Mouse (Mus musculus) frontal cortex, adult 2 months (tissue): Measurements from ENCODE around the gene Grrp1. TPM values are rescaled to one million over a fixed set of nuclear protein-coding genes. Genes with fewer than 3 reads are reported as not detected.
"Not testable (repeated sequence)": the region's sequence is repeated elsewhere in the genome, so short reads cannot be mapped to it uniquely, and the experiment has no call there.

Experiments used
- DNase-seq, 2 experiments: peaks; one replicate each; pipeline ENCODE4 v3.0.0; 2022; ENCODE audit warnings: low spot score in 1 of 2; ENCODE audit errors: extremely low spot score in 1 of 2
- polyA plus RNA-seq: library from polyadenylated mRNA; depleted of rRNA; stranded (reverse); fragments of >200 nt; gene quantifications from 2 replicates; pipeline ENCODE4 v1.2.3, GENCODE M21; 2012; rRNA removed

The Grrp1 gene
- polyA plus RNA-seq, result 7.4 and 7.9 TPM in 2 replicates

DNA sequence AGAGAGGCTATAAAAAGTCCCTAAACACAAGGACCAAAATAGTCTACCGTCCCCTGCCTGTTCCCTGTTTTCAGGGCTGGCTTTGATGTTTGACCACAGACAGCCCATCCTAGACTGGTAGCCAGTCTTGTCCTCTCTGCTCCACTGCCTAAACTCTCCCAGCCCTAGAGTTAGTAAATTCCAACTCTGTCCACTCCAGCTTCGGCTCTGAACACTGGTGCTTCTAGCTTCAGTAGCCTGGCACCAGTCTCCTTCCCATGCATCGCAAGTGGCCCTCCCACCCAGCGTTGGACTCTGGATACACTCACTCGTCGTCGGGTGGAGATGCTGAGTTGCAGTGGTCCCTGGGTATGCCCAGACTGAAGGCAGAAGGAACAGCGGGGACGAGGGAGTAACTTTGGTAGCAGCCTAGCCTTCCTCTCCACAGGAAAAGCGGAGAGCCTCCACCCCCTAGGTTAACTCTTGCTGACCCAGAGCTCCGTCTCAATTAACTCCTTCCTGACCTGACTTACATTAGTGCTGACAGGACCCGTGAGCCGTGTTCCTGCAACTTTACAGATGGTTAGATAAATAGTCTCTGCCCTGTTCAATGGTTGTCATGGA, at the start of gene Grrp1:
Grrp1 (minus strand) TSS at position 385 of the 603 bp plus-strand sequence.
- DNase-seq, result no peak

GRCm38 (mm10) chr4:134302084-134302483, 48.2 kb upstream of the Grrp1 start:
- no peak for DNase-seq

GRCm38 (mm10) chr4:134300316-134300715, 46.4 kb upstream of the Grrp1 start:
- DNase-seq, result peak; percentile 43 to 75

DNA sequence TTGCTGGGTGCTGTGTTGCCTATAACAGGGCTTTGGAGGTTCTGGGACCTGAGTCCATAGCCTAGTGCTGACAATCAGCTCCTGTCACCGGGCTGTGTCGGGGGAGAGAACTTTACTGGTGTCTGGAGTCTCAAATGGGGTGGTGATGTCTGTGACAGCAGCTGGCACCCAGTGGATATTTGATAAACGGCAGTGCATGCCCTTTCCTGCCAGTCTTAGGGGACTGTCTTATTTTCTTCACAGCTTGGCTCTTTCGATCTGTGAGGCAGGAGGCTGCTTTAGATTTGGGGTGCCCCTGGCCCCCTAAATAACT, 45.5 kb upstream of the Grrp1 start:
- DNase-seq, result no peak

- no peak for DNase-seq
Observed at GRCm38 (mm10) chr4:134298626-134299497, 45.0 kb upstream of the Grrp1 start.

DNA sequence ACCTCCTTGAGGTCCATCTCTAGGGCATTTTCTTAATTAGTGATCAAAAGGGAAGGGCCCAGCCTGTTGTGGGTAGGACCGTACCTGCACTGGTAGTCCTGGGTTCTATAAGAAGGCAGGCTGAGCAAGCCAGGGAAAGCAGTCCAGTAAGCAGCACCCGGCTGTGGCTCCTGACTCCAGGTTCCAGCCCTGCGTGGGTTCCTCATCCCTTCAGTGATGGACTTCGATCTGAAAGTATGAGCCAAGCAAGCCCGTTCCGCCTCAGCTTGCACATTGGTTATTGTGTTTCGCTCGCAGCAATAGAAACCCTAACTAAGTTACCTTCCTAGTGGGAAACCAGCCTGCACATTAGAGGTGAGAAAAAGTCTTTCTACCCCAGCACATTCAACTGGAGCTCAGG, 43.5 kb upstream of the Grrp1 start:
- DNase-seq, result no peak

GRCm38 (mm10) chr4:134296523-134296922, 42.6 kb upstream of the Grrp1 start:
- no peak for DNase-seq

- DNase-seq, result not testable (repeated sequence)
Observed at GRCm38 (mm10) chr4:134296096-134296495, 42.2 kb upstream of the Grrp1 start.

DNA sequence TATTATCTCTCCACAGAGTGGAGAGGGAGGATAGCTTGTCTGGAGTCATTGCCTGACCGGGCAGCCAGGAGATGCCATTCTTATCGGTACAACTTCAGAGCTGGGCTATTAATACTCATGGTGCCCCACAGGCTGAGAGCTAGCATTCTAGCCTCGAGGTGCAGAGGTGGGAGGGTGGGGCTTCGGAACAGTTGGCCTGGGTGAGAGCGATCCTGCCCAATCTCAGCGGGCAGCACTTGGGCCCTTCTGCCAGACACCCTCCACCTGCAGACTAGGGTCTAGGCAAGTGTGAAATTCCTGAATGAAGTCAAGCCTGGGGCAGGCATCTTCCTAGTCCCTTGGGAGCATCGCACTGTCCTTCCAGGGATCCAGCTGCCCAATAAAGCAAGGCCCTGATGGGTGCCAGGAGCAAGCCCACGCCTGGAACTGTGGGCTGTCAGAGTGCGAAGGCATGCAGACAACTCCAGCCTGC, 39.8 kb upstream of the Grrp1 start:
- DNase-seq, result no peak

GRCm38 (mm10) chr4:134293061-134293691, 39.3 kb upstream of the Grrp1 start:
- no peak for DNase-seq

GRCm38 (mm10) chr4:134292067-134292466, 38.2 kb upstream of the Grrp1 start:
- peak in 1 of 2 experiments; percentile 79 for DNase-seq

GRCm38 (mm10) chr4:134288397-134289256, 34.7 kb upstream of the Grrp1 start:
- DNase-seq, result no peak

- peak; percentile 44 to 76 for DNase-seq
Observed at GRCm38 (mm10) chr4:134287575-134288025, 33.7 kb upstream of the Grrp1 start, which contains the start of gene Pdik1l. Gene Pdik1l (minus strand): TSS chr4:134287895.

DNA sequence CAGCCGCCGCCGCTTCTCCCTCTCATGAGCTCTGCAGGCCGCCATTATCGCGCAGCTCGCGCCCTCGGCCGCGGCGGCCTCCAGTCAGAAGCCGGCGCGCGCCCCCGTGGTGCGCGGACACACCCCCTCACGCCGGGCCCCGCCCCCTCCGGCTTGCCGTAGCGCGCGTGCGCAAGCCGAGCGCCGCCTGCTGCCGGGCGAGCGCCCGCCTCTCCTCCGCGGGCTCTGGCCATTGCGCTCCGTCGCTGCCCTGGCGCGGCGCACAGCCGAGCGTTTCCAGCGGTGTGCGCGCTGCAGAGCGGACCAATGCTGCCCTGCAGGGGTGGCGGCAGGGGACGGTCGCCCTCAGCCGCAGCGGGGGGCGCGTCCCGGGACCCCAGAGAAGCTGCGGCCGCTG, 33.3 kb upstream of the Grrp1 start:
- DNase-seq, result peak; percentile 84 to 96

DNA sequence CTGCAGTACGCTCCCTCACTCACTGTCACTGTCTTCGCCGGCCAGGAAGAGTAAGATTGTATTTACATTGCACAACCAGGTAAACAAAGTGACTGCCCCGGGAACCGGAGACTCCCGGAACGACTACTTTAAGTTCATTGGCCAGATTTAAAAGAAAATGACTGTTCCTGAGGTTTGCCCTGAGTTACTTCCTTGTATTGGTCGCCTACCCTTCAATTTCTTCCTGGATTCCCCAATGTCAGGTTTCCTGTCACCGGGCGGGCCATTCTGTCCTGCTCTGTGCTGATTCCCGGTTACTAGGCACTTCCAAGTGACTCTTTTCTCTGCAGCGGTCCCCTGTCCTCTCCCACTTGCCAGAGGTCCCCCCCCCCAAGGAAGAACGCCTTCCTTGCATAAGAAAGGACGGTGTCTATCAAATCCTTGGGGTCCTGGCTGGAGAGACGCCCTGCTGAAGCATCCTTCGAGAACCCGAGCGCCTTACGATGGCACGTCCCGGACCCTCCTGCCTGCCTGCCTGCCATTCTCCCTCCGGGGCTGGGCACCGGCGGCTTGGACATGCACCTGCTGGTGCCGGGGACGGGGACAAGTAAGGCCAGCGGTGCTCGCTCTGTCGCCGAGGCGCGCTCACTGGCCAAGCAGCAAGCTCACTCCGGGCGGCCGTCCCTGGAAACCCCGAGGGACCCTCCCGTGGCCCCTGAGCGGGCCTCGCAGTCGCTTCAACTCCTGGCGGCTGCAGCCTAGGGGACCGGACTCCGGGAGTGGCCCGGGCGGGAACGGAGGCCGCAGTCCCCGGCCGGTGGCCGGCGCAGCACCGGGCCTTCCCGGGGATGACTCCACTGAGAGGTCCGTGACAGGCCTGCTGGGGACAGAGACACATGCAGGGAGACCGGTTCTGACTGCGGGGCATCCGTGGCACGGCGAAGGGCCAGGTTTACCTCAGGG, 32.6 kb upstream of the Grrp1 start:
- no peak for DNase-seq

- DNase-seq, result no peak
Observed at GRCm38 (mm10) chr4:134284942-134285341, 31.0 kb upstream of the Grrp1 start.

GRCm38 (mm10) chr4:134273417-134274345, 19.8 kb upstream of the Grrp1 start:
- no peak for DNase-seq

- no peak for DNase-seq
Observed at GRCm38 (mm10) chr4:134272731-134273416, 19.0 kb upstream of the Grrp1 start.
